Mouse (Mus musculus) testis, adult 2 months (tissue): Measurements from ENCODE around the gene Csf3. TPM values are rescaled to one million over a fixed set of nuclear protein-coding genes. Genes with fewer than 3 reads are reported as not detected.
A peak's percentile ranks its signal among the peaks of the same experiment; 100 is the strongest.

Experiments
- H3K27ac ChIP-seq: fragments of 200-500 bp; 2 replicates; pipeline ENCODE4 v1.5.1; 2012; ENCODE audit warnings: low read depth, low read length; ENCODE audit not compliant: control insufficient read depth, insufficient read depth
- H3K27me3 ChIP-seq: fragments of 200-500 bp; 2 replicates; pipeline ENCODE4 v1.6.1; 2012; ENCODE audit warnings: mild to moderate bottlenecking, low read length, moderate library complexity; ENCODE audit not compliant: control insufficient read depth, insufficient read depth
- H3K36me3 ChIP-seq: fragments of 200-500 bp; 2 replicates; pipeline ENCODE4 v1.6.1; 2012; ENCODE audit warnings: mild to moderate bottlenecking, low read length; ENCODE audit not compliant: control insufficient read depth, insufficient read depth
- H3K4me1 ChIP-seq: fragments of 200-500 bp; 2 replicates; pipeline ENCODE4 v1.6.1; 2012; ENCODE audit warnings: low read length; ENCODE audit not compliant: control insufficient read depth, insufficient read depth
- H3K4me3 ChIP-seq: fragments of 200-500 bp; 2 replicates; pipeline ENCODE4 v1.5.1; 2012; ENCODE audit warnings: low read depth, mild to moderate bottlenecking, low read length, moderate library complexity, mixed read lengths; ENCODE audit not compliant: control insufficient read depth
- CTCF ChIP-seq: fragments of 200-500 bp; IDR thresholded peaks from 2 replicates; pipeline ENCODE4 v1.5.1; 2012; ENCODE audit warnings: low read depth, mild to moderate bottlenecking, inconsistent platforms, low read length, moderate library complexity; ENCODE audit not compliant: control insufficient read depth, insufficient read depth, insufficient replicate concordance
- POLR2A ChIP-seq: fragments of 200-500 bp; IDR thresholded peaks from 2 replicates; pipeline ENCODE4 v1.6.1; 2012; ENCODE audit warnings: low read depth, mild to moderate bottlenecking, inconsistent platforms, low read length, moderate library complexity; ENCODE audit not compliant: control insufficient read depth
- polyA plus RNA-seq: library from polyadenylated mRNA; depleted of rRNA; stranded (reverse); fragments of >200 nt; gene quantifications from 2 replicates; pipeline ENCODE4 v1.2.3, GENCODE M21; 2012

Gene Csf3
- polyA plus RNA-seq, 1 experiment, result 0.48 TPM

GRCm38 (mm10) chr11:98715946-98716345 lies 14.9 kb downstream of the Csf3 start:
- no peaks in the 10 kb centered on the region for H3K4me1 ChIP-seq
- TF ChIP-seq CTCF (no peak), POLR2A (no peak)
- H3K36me3 ChIP-seq, result no peaks in the 10 kb centered on the region; the same call in none of the 2 replicates
- no peak overlapping the region for H3K4me3 ChIP-seq
- H3K27me3 ChIP-seq, result no peaks in the 10 kb centered on the region
- no peak overlapping the region for H3K27ac ChIP-seq

- H3K36me3 ChIP-seq, result no peaks in the 10 kb centered on the region; the same call in 1 of the 2 replicates
Observed at GRCm38 (mm10) chr11:98717904-98718303, 16.8 kb downstream of the Csf3 start.

DNA sequence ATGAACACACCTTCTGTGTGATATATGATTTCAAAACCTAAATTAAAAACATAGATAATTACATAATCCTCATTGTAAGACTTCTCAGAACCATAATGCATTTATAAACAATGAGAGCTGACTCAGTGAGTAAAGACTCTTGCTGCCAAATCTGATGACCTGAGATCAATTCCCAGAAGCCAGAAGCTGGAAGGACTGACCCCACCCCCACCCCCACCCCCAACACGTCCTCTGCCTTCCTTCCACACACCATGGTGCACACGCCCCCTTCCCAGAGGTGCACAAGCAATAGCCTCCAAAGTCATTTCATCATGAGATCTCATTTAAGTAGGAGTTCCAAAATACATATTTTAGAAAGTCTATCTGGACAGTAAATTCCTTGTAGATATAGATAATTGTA lies 19.7 kb downstream of the Csf3 start:
- H3K27ac ChIP-seq, result no peak overlapping the region
- TF ChIP-seq POLR2A, result no peak
- no peak for TF ChIP-seq CTCF
- no peak overlapping the region for H3K4me3 ChIP-seq
- H3K36me3 ChIP-seq, result peaks cover 1% of the 10 kb centered on the region; the same call in 1 of the 2 replicates
- H3K27me3 ChIP-seq, result no peaks in the 10 kb centered on the region
- H3K4me1 ChIP-seq, result no peaks in the 10 kb centered on the region; the same call in 1 of the 2 replicates

More at GRCm38 (mm10) chr11:98717904-98718303, 16.8 kb downstream of the Csf3 start:
- no peaks in the 10 kb centered on the region for H3K27me3 ChIP-seq
- no peak overlapping the region for H3K27ac ChIP-seq
- H3K4me3 ChIP-seq, result no peak overlapping the region
- TF ChIP-seq CTCF (peak; percentile 83), POLR2A (no peak)
- no peaks in the 10 kb centered on the region; the same call in 1 of the 2 replicates for H3K4me1 ChIP-seq

- no peaks in the 10 kb centered on the region for H3K27me3 ChIP-seq
- no peaks in the 10 kb centered on the region; the same call in 1 of the 2 replicates for H3K4me1 ChIP-seq
- peak overlapping the region; percentile 48 for H3K27ac ChIP-seq
- TF ChIP-seq CTCF, result no peak
- TF ChIP-seq POLR2A, result no peak
- H3K4me3 ChIP-seq, result no peak overlapping the region
- H3K36me3 ChIP-seq, result peaks cover 1% of the 10 kb centered on the region; the same call in 1 of the 2 replicates
Observed at GRCm38 (mm10) chr11:98721458-98722226, 20.6 kb downstream of the Csf3 start.

GRCm38 (mm10) chr11:98723098-98723497 lies 22.0 kb downstream of the Csf3 start:
- H3K4me3 ChIP-seq, result no peak overlapping the region
- H3K27ac ChIP-seq, result no peak overlapping the region
- H3K27me3 ChIP-seq, result no peaks in the 10 kb centered on the region
- H3K36me3 ChIP-seq, result peaks cover 1% of the 10 kb centered on the region; the same call in 1 of the 2 replicates
- no peaks in the 10 kb centered on the region; the same call in 1 of the 2 replicates for H3K4me1 ChIP-seq
- TF ChIP-seq POLR2A (no peak), CTCF (no peak)

DNA sequence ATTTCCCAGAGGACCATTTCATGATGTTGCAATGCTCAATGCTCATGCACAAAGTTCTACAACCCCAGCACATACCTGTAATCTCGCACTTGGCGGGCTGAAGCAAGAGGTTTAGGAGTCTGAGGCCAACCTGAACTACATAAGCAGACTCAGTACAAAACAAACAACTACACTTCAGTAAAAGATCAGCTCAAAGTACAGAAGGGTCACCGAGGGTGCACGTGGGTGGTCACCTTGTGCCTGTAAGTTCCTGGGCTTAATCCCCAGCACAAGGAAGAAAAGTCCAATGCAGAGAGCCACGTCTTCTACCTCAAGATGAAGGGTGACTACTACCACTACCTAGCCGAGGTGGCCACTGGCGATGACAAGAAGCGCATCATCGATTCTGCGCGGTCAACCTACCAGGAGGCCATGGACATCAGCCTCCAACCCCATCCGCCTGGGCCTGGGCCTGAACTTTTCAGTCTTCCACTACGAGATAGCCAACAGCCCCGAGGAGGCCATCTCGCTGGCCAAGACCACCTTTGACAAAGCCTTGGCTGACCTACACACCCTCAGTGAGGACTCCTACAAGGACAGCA lies 25.0 kb downstream of the Csf3 start:
- H3K4me1 ChIP-seq, result peaks cover 4% of the 10 kb centered on the region
- H3K27ac ChIP-seq, result no peak overlapping the region
- H3K27me3 ChIP-seq, result no peaks in the 10 kb centered on the region
- peak overlapping the region; percentile 1 for H3K4me3 ChIP-seq
- TF ChIP-seq POLR2A, result no peak
- no peak for TF ChIP-seq CTCF
- H3K36me3 ChIP-seq, result peaks cover 1% of the 10 kb centered on the region; the same call in 1 of the 2 replicates

DNA sequence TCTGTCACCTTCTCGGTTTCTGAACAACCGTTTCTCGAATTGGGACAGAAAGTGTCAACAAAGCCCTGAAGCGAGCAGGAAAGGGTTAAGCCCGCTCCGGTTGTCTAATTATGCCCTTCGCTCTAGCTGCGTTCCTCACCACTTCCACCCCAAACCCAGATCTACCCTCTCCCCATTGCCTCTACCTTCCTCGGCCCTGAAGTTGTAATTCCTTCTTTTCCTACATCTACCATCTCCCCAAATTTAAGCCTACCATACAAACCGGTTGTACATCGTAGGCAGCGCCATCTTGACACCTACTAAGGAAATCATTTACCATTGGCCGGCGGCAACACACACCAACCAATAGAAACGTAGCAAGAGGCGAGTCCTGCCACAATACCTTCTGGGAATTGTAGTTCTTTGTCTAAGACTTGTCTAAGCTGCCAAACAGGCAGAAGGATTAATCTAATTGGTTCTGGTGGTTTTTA lies 28.1 kb downstream of the Csf3 start, which contains the start of gene Med24:
Gene Med24 (minus strand): TSS at position 317 of the 470 bp plus-strand sequence.
- TF ChIP-seq POLR2A (peak; percentile 51; the same call in 1 of the 2 replicates), CTCF (no peak; the same call in 1 of the 2 replicates)
- H3K36me3 ChIP-seq, result peaks cover 1% of the 10 kb centered on the region; the same call in 1 of the 2 replicates
- peaks cover 4% of the 10 kb centered on the region for H3K4me1 ChIP-seq
- H3K27ac ChIP-seq, result peak within 1 kb of the TSS; percentile 87
- peak within 1 kb of the TSS; percentile 96 for H3K4me3 ChIP-seq
- H3K27me3 ChIP-seq, result no peaks in the 10 kb centered on the region
